Mouse (Mus musculus): ENCODE data around the gene Hist1h4n.

DNA sequence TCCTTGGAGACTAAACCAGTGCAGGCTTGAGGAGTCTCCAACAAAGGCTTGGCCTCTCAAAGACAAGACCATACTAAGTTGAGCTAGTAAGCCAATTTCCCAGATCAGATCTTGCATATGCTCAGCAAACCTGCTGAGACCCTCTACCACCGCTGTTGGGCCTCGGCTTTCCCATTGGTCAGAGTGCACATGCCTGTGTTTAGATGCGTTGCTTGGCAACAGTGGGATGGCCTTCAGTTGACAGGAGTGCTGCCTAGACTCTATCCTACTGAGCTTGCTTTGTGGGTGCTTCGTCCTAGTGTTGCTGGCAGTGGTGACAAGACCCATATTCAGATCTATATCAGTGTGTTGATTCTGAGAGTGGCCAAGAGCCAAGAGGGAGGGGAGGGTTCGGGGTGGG, 29.6 kb upstream of the Hist1h4n start:
- TF ChIP-seq CTCF (IDR thresholded peaks at IDR 0.05; ENCODE audit: borderline replicate concordance, control insufficient read depth, extremely low read depth, insufficient read depth, low read length, poor library complexity) (no peak), POLR2A (IDR thresholded peaks at IDR 0.05; ENCODE audit: control insufficient read depth, extremely low read depth, insufficient read depth, low read length, poor library complexity) (no peak)

Data from thymus, adult 2 months (tissue).